Mouse (Mus musculus): ENCODE results near the gene 4833427G06Rik. TPM values are rescaled to one million over a fixed set of nuclear protein-coding genes. Genes with fewer than 3 reads are reported as not detected.

Gene 4833427G06Rik
- polyA plus RNA-seq, 1 experiment = not detected

- no peak overlapping the region for H3K4me3 ChIP-seq (ENCODE audit: extremely low read depth, insufficient read depth, insufficient read length)
- no peaks in the 10 kb centered on the region for H3K4me1 ChIP-seq (ENCODE audit: control insufficient read depth, insufficient read depth, insufficient read length)
- no peak overlapping the region for H3K27ac ChIP-seq (ENCODE audit: insufficient read depth, low read length)
- DNase-seq (ENCODE audit: low read depth in 1 of 2, low spot score in 2 of 2) = no peak
- no peaks in the 10 kb centered on the region for H3K27me3 ChIP-seq (ENCODE audit: control insufficient read depth, insufficient read depth, low read length)
- no peaks in the 10 kb centered on the region for H3K36me3 ChIP-seq (ENCODE audit: control insufficient read depth, insufficient read depth, low read length)
- TF ChIP-seq CTCF (IDR thresholded peaks at IDR 0.05; ENCODE audit: extremely low read depth, insufficient read depth, insufficient read length, insufficient replicate concordance) = no peak
- TF ChIP-seq POLR2A (IDR thresholded peaks at IDR 0.05; ENCODE audit: low read depth, low read length) = no peak
- 88% methylated on average over 1 of the region's 1 CpGs for WGBS
Measured at GRCm38 (mm10) chr9:51138301-51138700, 36.4 kb upstream of the 4833427G06Rik start.

- TF ChIP-seq CTCF (IDR thresholded peaks at IDR 0.05; ENCODE audit: extremely low read depth, insufficient read depth, insufficient read length, insufficient replicate concordance) = no peak
- TF ChIP-seq POLR2A (IDR thresholded peaks at IDR 0.05; ENCODE audit: low read depth, low read length) = no peak
- H3K4me1 ChIP-seq (ENCODE audit: control insufficient read depth, insufficient read depth, insufficient read length) = no peaks in the 10 kb centered on the region
- no peak overlapping the region for H3K4me3 ChIP-seq (ENCODE audit: extremely low read depth, insufficient read depth, insufficient read length)
- 82% methylated on average over 1 of the region's 1 CpGs for WGBS
- no peaks in the 10 kb centered on the region for H3K27me3 ChIP-seq (ENCODE audit: control insufficient read depth, insufficient read depth, low read length)
- DNase-seq (ENCODE audit: low read depth in 1 of 2, low spot score in 2 of 2) = no peak
- no peaks in the 10 kb centered on the region for H3K36me3 ChIP-seq (ENCODE audit: control insufficient read depth, insufficient read depth, low read length)
- H3K27ac ChIP-seq (ENCODE audit: insufficient read depth, low read length) = no peak overlapping the region
Measured at GRCm38 (mm10) chr9:51137836-51138235, 36.0 kb upstream of the 4833427G06Rik start.

- DNase-seq (ENCODE audit: low read depth in 1 of 2, low spot score in 2 of 2) = no peak
Measured at GRCm38 (mm10) chr9:51137432-51137831, 35.6 kb upstream of the 4833427G06Rik start.

GRCm38 (mm10) chr9:51136985-51137384, 35.1 kb upstream of the 4833427G06Rik start:
- DNase-seq (ENCODE audit: low read depth in 1 of 2, low spot score in 2 of 2) = no peak
- Histone ChIP-seq H3K27ac (ENCODE audit: insufficient read depth, low read length) (no peak overlapping the region), H3K4me3 (ENCODE audit: extremely low read depth, insufficient read depth, insufficient read length) (no peak overlapping the region), H3K27me3 (ENCODE audit: control insufficient read depth, insufficient read depth, low read length) (no peaks in the 10 kb centered on the region), H3K36me3 (ENCODE audit: control insufficient read depth, insufficient read depth, low read length) (no peaks in the 10 kb centered on the region), H3K4me1 (ENCODE audit: control insufficient read depth, insufficient read depth, insufficient read length) (no peaks in the 10 kb centered on the region)
- WGBS = 61% methylated on average over 3 of the region's 3 CpGs
- TF ChIP-seq POLR2A (IDR thresholded peaks at IDR 0.05; ENCODE audit: low read depth, low read length) = no peak
- TF ChIP-seq CTCF (IDR thresholded peaks at IDR 0.05; ENCODE audit: extremely low read depth, insufficient read depth, insufficient read length, insufficient replicate concordance) = peak; percentile 31; the same call in 1 of the 2 replicates

More at GRCm38 (mm10) chr9:51137432-51137831, 35.6 kb upstream of the 4833427G06Rik start:
- 76% methylated on average over 4 of the region's 4 CpGs for WGBS
- H3K4me1 ChIP-seq (ENCODE audit: control insufficient read depth, insufficient read depth, insufficient read length) = no peaks in the 10 kb centered on the region
- no peaks in the 10 kb centered on the region for H3K27me3 ChIP-seq (ENCODE audit: control insufficient read depth, insufficient read depth, low read length)
- H3K36me3 ChIP-seq (ENCODE audit: control insufficient read depth, insufficient read depth, low read length) = no peaks in the 10 kb centered on the region
- no peak overlapping the region for H3K4me3 ChIP-seq (ENCODE audit: extremely low read depth, insufficient read depth, insufficient read length)
- TF ChIP-seq POLR2A (IDR thresholded peaks at IDR 0.05; ENCODE audit: low read depth, low read length) (no peak), CTCF (IDR thresholded peaks at IDR 0.05; ENCODE audit: extremely low read depth, insufficient read depth, insufficient read length, insufficient replicate concordance) (no peak)
- H3K27ac ChIP-seq (ENCODE audit: insufficient read depth, low read length) = no peak overlapping the region

- Histone ChIP-seq H3K27ac (ENCODE audit: insufficient read depth, low read length) (no peak overlapping the region), H3K36me3 (ENCODE audit: control insufficient read depth, insufficient read depth, low read length) (no peaks in the 10 kb centered on the region), H3K4me1 (ENCODE audit: control insufficient read depth, insufficient read depth, insufficient read length) (no peaks in the 10 kb centered on the region), H3K4me3 (ENCODE audit: extremely low read depth, insufficient read depth, insufficient read length) (no peak overlapping the region), H3K27me3 (ENCODE audit: control insufficient read depth, insufficient read depth, low read length) (no peaks in the 10 kb centered on the region)
- no peak for DNase-seq (ENCODE audit: low read depth in 1 of 2, low spot score in 2 of 2)
- 75% methylated on average over 4 of the region's 4 CpGs for WGBS
- TF ChIP-seq POLR2A (IDR thresholded peaks at IDR 0.05; ENCODE audit: low read depth, low read length) (no peak), CTCF (IDR thresholded peaks at IDR 0.05; ENCODE audit: extremely low read depth, insufficient read depth, insufficient read length, insufficient replicate concordance) (no peak)
Measured at GRCm38 (mm10) chr9:51114767-51115166, 12.9 kb upstream of the 4833427G06Rik start.

- Histone ChIP-seq H3K4me3 (ENCODE audit: extremely low read depth, insufficient read depth, insufficient read length) (no peak overlapping the region), H3K27ac (ENCODE audit: insufficient read depth, low read length) (no peak overlapping the region), H3K36me3 (ENCODE audit: control insufficient read depth, insufficient read depth, low read length) (no peaks in the 10 kb centered on the region), H3K27me3 (ENCODE audit: control insufficient read depth, insufficient read depth, low read length) (peaks cover 17% of the 10 kb centered on the region), H3K4me1 (ENCODE audit: control insufficient read depth, insufficient read depth, insufficient read length) (no peaks in the 10 kb centered on the region; the same call in 1 of the 2 replicates)
- no peak for TF ChIP-seq CTCF (IDR thresholded peaks at IDR 0.05; ENCODE audit: extremely low read depth, insufficient read depth, insufficient read length, insufficient replicate concordance)
- TF ChIP-seq POLR2A (IDR thresholded peaks at IDR 0.05; ENCODE audit: low read depth, low read length) = no peak
- 46% methylated on average over 2 of the region's 2 CpGs for WGBS
- DNase-seq (ENCODE audit: low read depth in 1 of 2, low spot score in 2 of 2) = no peak
Measured at GRCm38 (mm10) chr9:51105751-51106150, 3.9 kb upstream of the 4833427G06Rik start.

GRCm38 (mm10) chr9:51103808-51104514, 2.1 kb upstream of the 4833427G06Rik start:
- no peak for DNase-seq (ENCODE audit: low read depth in 1 of 2, low spot score in 2 of 2)
- peaks cover 17% of the 10 kb centered on the region for H3K27me3 ChIP-seq (ENCODE audit: control insufficient read depth, insufficient read depth, low read length)
- WGBS = 18% methylated on average over 29 of the region's 30 CpGs
- H3K4me1 ChIP-seq (ENCODE audit: control insufficient read depth, insufficient read depth, insufficient read length) = no peaks in the 10 kb centered on the region; the same call in 1 of the 2 replicates
- TF ChIP-seq POLR2A (IDR thresholded peaks at IDR 0.05; ENCODE audit: low read depth, low read length) = no peak
- TF ChIP-seq CTCF (IDR thresholded peaks at IDR 0.05; ENCODE audit: extremely low read depth, insufficient read depth, insufficient read length, insufficient replicate concordance) = no peak
- H3K27ac ChIP-seq (ENCODE audit: insufficient read depth, low read length) = no peak overlapping the region
- peak overlapping the region; percentile 7; the same call in 1 of the 2 replicates for H3K4me3 ChIP-seq (ENCODE audit: extremely low read depth, insufficient read depth, insufficient read length)
- H3K36me3 ChIP-seq (ENCODE audit: control insufficient read depth, insufficient read depth, low read length) = no peaks in the 10 kb centered on the region

Measured in spleen, adult 2 months (tissue).